Mouse (Mus musculus): ENCODE data around the gene Rtn4ip1.

Rtn4ip1 gene

GRCm38 (mm10) chr10:44003551-44004151 is 102.0 kb downstream of the Rtn4ip1 start:
- DNase-seq, result peak; percentile 63 to 83

- DNase-seq, result peak; percentile 48 to 70
Observed at GRCm38 (mm10) chr10:44004221-44004751, 102.7 kb downstream of the Rtn4ip1 start.

DNA sequence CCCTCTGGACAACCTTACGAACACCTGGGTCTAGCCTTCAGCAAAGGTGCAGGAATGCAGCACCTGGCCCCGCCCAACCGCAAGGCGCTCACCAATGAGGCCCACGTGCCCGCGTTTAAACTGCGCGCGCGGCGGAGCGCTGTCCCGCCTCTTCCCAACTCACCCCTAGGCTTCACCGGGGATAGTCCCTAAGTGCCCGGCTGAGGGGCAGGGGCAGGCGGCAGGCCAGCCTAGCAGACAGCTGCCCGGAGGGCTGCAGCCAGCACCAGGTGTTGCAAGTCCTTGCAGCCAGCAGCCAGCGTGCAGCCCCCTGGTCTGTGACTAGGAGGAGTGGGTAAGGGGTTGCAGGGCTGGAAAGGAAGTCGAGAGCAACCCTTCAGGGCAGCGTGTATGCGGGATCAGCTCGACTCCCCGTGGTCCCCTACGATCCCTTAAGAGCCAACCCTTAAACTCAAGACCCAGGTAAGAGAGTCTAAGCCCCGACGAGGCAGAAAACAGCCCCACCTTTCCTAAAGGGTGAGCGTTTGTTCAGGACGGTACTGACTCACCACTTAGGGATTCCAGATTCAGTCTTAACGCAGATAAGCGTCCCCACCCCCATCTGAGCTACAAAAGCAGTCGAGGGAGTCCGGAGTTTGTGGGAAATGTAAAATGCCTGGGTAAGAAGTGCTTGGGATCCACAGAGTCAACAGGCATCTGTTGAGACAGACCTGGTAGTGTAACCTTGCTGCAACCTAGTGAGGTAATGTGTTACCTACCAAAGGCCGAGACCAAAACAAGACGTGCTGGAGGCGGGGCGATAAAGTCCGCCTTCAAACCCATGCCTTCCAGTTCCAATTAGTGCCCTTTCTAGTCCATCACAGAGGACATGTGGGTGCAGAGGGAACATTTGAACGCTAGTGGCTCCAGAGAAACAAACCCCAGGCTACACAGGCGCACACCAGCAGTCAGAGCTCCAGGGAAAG is 104.4 kb downstream of the Rtn4ip1 start:
- peak; percentile 84 to 92 for DNase-seq
